Comparison of ENCODE assay signal across 9 mouse cellular contexts in the genomic region with DNA sequence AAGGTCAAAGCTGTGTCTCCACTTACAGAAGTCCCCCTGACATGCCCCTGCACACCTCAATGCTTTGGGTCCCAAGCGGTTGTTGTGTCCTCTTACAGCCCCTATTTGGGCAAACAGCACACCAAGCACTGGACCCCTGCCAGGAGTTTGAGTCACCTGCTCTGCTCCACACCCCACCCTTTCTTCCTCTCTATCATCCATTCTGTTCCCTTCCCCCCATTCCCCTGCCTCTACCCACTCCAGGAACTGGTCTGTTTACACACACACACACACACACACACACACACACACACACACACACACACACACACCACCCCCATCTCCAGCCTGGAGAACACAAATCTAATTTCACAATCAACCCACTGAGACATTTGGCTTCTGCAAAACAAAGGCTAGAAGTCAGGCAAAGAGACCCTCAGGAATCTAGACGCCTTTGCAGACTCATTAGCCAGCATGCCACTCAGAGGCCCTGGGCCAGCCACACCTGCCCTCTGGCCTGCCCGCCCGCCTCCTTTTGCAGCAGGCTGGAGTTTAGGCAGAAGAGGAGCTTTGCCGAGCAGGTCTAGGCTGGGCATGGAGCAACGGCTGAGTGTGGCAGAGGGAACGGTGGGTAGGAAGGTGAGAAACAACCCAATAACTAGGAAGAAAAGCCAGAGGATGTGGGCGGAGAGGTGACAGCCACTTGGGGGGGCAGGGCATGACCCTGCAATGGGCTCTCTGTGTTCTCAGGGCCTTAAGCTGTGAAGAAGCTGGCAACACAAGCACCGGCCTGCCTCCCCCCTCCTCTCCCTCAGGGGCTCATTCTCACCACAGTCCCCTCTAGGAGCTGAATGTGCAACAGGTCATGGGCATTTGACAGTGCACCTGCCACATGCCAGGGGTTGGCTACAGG. TPM values are rescaled to one million over a fixed set of nuclear protein-coding genes. Genes with fewer than 3 reads are reported as not detected.
A peak's percentile ranks its signal among the peaks of the same experiment; 100 is the strongest.
DNase-seq lines count a peak whose midpoint lies in the region; ATAC-seq and TF ChIP-seq lines count a peak whose summit lies in the region.
"Had no signal": no experiment of that assay in that cellular context is flagged by ENCODE, and none has a peak within 500 bp of the region (broad histone marks: within the 10 kb centered on the region; RNA-seq: fewer than 3 reads in every experiment).

No protein-coding gene starts in this region.

- peak; percentile 48 for DNase-seq in right cerebral cortex, postnatal 14 days
- no peak for DNase-seq in right cerebral cortex, postnatal 4 days
- DNase-seq in liver, postnatal 0 days = peak; percentile 46
- DNase-seq in stomach, postnatal 0 days (ENCODE audit: low spot score) = peak; percentile 71
- DNase-seq in left cerebral cortex, adult 8-10 months (ENCODE audit: low spot score in 2 of 2) = no peak
- DNase-seq: thymus, postnatal 36 days had no signal

- no peak for TF ChIP-seq CTCF in liver, postnatal 0 days (IDR thresholded peaks at IDR 0.05; ENCODE audit: low read depth)
- TF ChIP-seq CTCF in stomach, postnatal 0 days (IDR thresholded peaks at IDR 0.05; ENCODE audit: low read depth) = no peak

- H3K4me1 ChIP-seq in forebrain, embryonic 13.5 days = peaks cover 36% of the 10 kb centered on the region
- peaks cover 29% of the 10 kb centered on the region for H3K4me1 ChIP-seq in forebrain, embryonic 15.5 days
- H3K4me1 ChIP-seq in liver, postnatal 0 days (ENCODE audit: insufficient read depth) = peaks cover 18% of the 10 kb centered on the region
- 0 out of 2 replicates have a peak, but pooled peaks cover 6% of the 10 kb centered on the region for H3K4me1 ChIP-seq in stomach, postnatal 0 days (replicated peaks; ENCODE audit: control insufficient read depth, insufficient read depth)

- no peak overlapping the region for H3K4me2 ChIP-seq in forebrain, embryonic 13.5 days
- no peak overlapping the region for H3K4me2 ChIP-seq in forebrain, embryonic 15.5 days (replicated peaks)
- H3K4me2 ChIP-seq in liver, postnatal 0 days (ENCODE audit: low read depth, low read length) = peak overlapping the region; percentile 51
- no peak overlapping the region for H3K4me2 ChIP-seq in stomach, postnatal 0 days (replicated peaks; ENCODE audit: low read depth)

- H3K9me3 ChIP-seq in forebrain, embryonic 13.5 days (replicated peaks) = peaks cover 12% of the 10 kb centered on the region
- no peaks in the 10 kb centered on the region for H3K9me3 ChIP-seq in forebrain, embryonic 15.5 days
- H3K9me3 ChIP-seq in liver, postnatal 0 days (ENCODE audit: low read length) = peaks cover 5% of the 10 kb centered on the region; the same call in 1 of the 2 replicates
- no peaks in the 10 kb centered on the region for H3K9me3 ChIP-seq in stomach, postnatal 0 days (ENCODE audit: control insufficient read depth, low read length)

- H3K36me3 ChIP-seq in forebrain, embryonic 13.5 days (ENCODE audit: poor library complexity, severe bottlenecking) = peaks cover 68% of the 10 kb centered on the region
- H3K36me3 ChIP-seq in forebrain, embryonic 15.5 days = peaks cover 31% of the 10 kb centered on the region
- peaks cover 3% of the 10 kb centered on the region for H3K36me3 ChIP-seq in liver, postnatal 0 days (replicated peaks; ENCODE audit: insufficient read depth, low read length)
- peaks cover 8% of the 10 kb centered on the region; the same call in 1 of the 2 replicates for H3K36me3 ChIP-seq in stomach, postnatal 0 days (ENCODE audit: control insufficient read depth, insufficient read depth, low read length)

- no peak overlapping the region for H3K4me3 ChIP-seq in forebrain, embryonic 13.5 days
- H3K4me3 ChIP-seq in forebrain, embryonic 15.5 days = no peak overlapping the region
- no peak overlapping the region for H3K4me3 ChIP-seq in liver, postnatal 0 days (ENCODE audit: low read depth, low read length)
- H3K4me3 ChIP-seq in stomach, postnatal 0 days (ENCODE audit: low read depth, low read length) = no peak overlapping the region

- 73% methylated on average over 9 of the region's 9 CpGs for WGBS in forebrain, embryonic 13.5 days
- WGBS in forebrain, embryonic 15.5 days = 66% methylated on average over 9 of the region's 9 CpGs
- WGBS in liver, postnatal 0 days (ENCODE audit: insufficient replicate concordance) = 59% methylated on average over 9 of the region's 9 CpGs
- WGBS in stomach, postnatal 0 days = 47% methylated on average over 9 of the region's 9 CpGs

- ATAC-seq in forebrain, embryonic 13.5 days = no peak
- ATAC-seq in forebrain, embryonic 15.5 days (replicated peaks) = no peak
- ATAC-seq in liver, postnatal 0 days = peak; percentile 11; the same call in 1 of the 2 replicates
- peak; percentile 25; the same call in 1 of the 2 replicates for ATAC-seq in stomach, postnatal 0 days (ENCODE audit: low FRiP score, low TSS enrichment)
- no peak for ATAC-seq in erythroblast, adult 5-6 weeks (replicated peaks; ENCODE audit: low FRiP score, poor library complexity, severe bottlenecking)

- H3K9ac ChIP-seq in forebrain, embryonic 13.5 days = no peak overlapping the region; the same call in 1 of the 2 replicates
- no peak overlapping the region for H3K9ac ChIP-seq in forebrain, embryonic 15.5 days (replicated peaks)
- H3K9ac ChIP-seq in liver, postnatal 0 days (replicated peaks) = 0 out of 2 replicates have a peak overlapping the region, but pooled peaks have one; percentile 26
- no peak overlapping the region for H3K9ac ChIP-seq in stomach, postnatal 0 days (ENCODE audit: low read length)

- no peak for TF ChIP-seq EP300 in liver, postnatal 0 days (IDR thresholded peaks at IDR 0.05; ENCODE audit: low read depth)
- TF ChIP-seq EP300 in stomach, postnatal 0 days (optimal IDR thresholded peaks at IDR 0.05) = no peak

- no peaks in the 10 kb centered on the region for H3K27me3 ChIP-seq in forebrain, embryonic 13.5 days
- no peaks in the 10 kb centered on the region for H3K27me3 ChIP-seq in forebrain, embryonic 15.5 days
- H3K27me3 ChIP-seq in liver, postnatal 0 days (ENCODE audit: insufficient read depth, low read length) = peaks cover 6% of the 10 kb centered on the region; the same call in 1 of the 2 replicates
- H3K27me3 ChIP-seq in stomach, postnatal 0 days (ENCODE audit: control insufficient read depth, insufficient read depth, low read length) = no peaks in the 10 kb centered on the region

- 0 out of 2 replicates have a peak overlapping the region, but pooled peaks have one; percentile 8 for H3K27ac ChIP-seq in forebrain, embryonic 13.5 days
- no peak overlapping the region for H3K27ac ChIP-seq in forebrain, embryonic 15.5 days (replicated peaks)
- H3K27ac ChIP-seq in liver, postnatal 0 days (ENCODE audit: low read depth) = peak overlapping the region; percentile 76
- no peak overlapping the region; the same call in 1 of the 2 replicates for H3K27ac ChIP-seq in stomach, postnatal 0 days (replicated peaks)

RNA-seq across cellular contexts. Expression of a gene that starts 4.9 kb away (rescaled TPM):
- 9.3 and 11.1 TPM in 2 replicates for polyA plus RNA-seq in forebrain, embryonic 13.5 days (2015; fragmentation: Nextera tagmentation; extraction: Ambion mirVana)
- polyA plus RNA-seq in forebrain, embryonic 15.5 days (2015; fragmentation: Nextera tagmentation; extraction: Ambion mirVana) = 11.8 and 27.5 TPM in 2 replicates
- 2.8 TPM in 2 replicates for polyA plus RNA-seq in liver, postnatal 0 days (2015; fragmentation: Nextera tagmentation; extraction: Ambion mirVana)
- 8.6 and 12.1 TPM in 2 replicates for polyA plus RNA-seq in stomach, postnatal 0 days (2015; fragmentation: Nextera tagmentation; extraction: Ambion mirVana)
- 6.3 and 7.9 TPM in 2 replicates for total RNA-seq in erythroblast, adult 5-6 weeks (2015; ENCODE audit: low replicate concordance)
- 1.4 and 2.9 TPM in 2 replicates for total RNA-seq in erythroblast, adult 5-6 weeks (2017; ENCODE audit: low replicate concordance)
- 10 to 100 TPM; 20.2 to 21.5 (median 20.9) TPM for total RNA-seq in left cerebral cortex, adult 8-10 months (2022)

RNA-seq across cellular contexts. Expression of a gene that starts 11.9 kb away (rescaled TPM):
- 132 and 139 TPM in 2 replicates for polyA plus RNA-seq in forebrain, embryonic 13.5 days (2015; fragmentation: Nextera tagmentation; extraction: Ambion mirVana)
- 157 and 161 TPM in 2 replicates for polyA plus RNA-seq in forebrain, embryonic 15.5 days (2015; fragmentation: Nextera tagmentation; extraction: Ambion mirVana)
- polyA plus RNA-seq in liver, postnatal 0 days (2015; fragmentation: Nextera tagmentation; extraction: Ambion mirVana) = 56.9 and 60.3 TPM in 2 replicates
- 64.7 and 70.3 TPM in 2 replicates for polyA plus RNA-seq in stomach, postnatal 0 days (2015; fragmentation: Nextera tagmentation; extraction: Ambion mirVana)
- 7.9 and 20.3 TPM in 2 replicates for total RNA-seq in erythroblast, adult 5-6 weeks (2015; ENCODE audit: low replicate concordance)
- total RNA-seq in erythroblast, adult 5-6 weeks (2017; ENCODE audit: low replicate concordance) = 7.9 and 8.3 TPM in 2 replicates
- total RNA-seq in left cerebral cortex, adult 8-10 months (2022) = 10 to 100 TPM; 70.0 to 79.5 (median 71.9) TPM

RNA-seq across cellular contexts. Expression of a gene that starts 36.3 kb away (rescaled TPM):
- polyA plus RNA-seq in forebrain, embryonic 13.5 days (2015; fragmentation: Nextera tagmentation; extraction: Ambion mirVana) = 10.6 and 11.9 TPM in 2 replicates
- 5.1 and 6.8 TPM in 2 replicates for polyA plus RNA-seq in forebrain, embryonic 15.5 days (2015; fragmentation: Nextera tagmentation; extraction: Ambion mirVana)
- polyA plus RNA-seq in liver, postnatal 0 days (2015; fragmentation: Nextera tagmentation; extraction: Ambion mirVana) = 6.9 and 7.1 TPM in 2 replicates
- polyA plus RNA-seq in stomach, postnatal 0 days (2015; fragmentation: Nextera tagmentation; extraction: Ambion mirVana) = 3.5 and 3.8 TPM in 2 replicates
- 4.0 and 7.3 TPM in 2 replicates for total RNA-seq in erythroblast, adult 5-6 weeks (2015; ENCODE audit: low replicate concordance)
- total RNA-seq in erythroblast, adult 5-6 weeks (2017; ENCODE audit: low replicate concordance) = 6.8 and 8.4 TPM in 2 replicates
- total RNA-seq in left cerebral cortex, adult 8-10 months (2022) = under 1 TPM; 0.25 to 0.60 (median 0.34) TPM

RNA-seq across cellular contexts. Expression of a gene that starts 50.6 kb away (rescaled TPM):
- polyA plus RNA-seq in forebrain, embryonic 13.5 days (2015; fragmentation: Nextera tagmentation; extraction: Ambion mirVana) = 5.5 and 6.0 TPM in 2 replicates
- polyA plus RNA-seq in forebrain, embryonic 15.5 days (2015; fragmentation: Nextera tagmentation; extraction: Ambion mirVana) = 10.8 and 12.3 TPM in 2 replicates
- 12.4 and 17.8 TPM in 2 replicates for polyA plus RNA-seq in liver, postnatal 0 days (2015; fragmentation: Nextera tagmentation; extraction: Ambion mirVana)
- polyA plus RNA-seq in stomach, postnatal 0 days (2015; fragmentation: Nextera tagmentation; extraction: Ambion mirVana) = 51.8 and 56.4 TPM in 2 replicates
- total RNA-seq in erythroblast, adult 5-6 weeks (2015; ENCODE audit: low replicate concordance) = 1.7 and 4.4 TPM in 2 replicates
- total RNA-seq in erythroblast, adult 5-6 weeks (2017; ENCODE audit: low replicate concordance) = 2.1 and 7.8 TPM in 2 replicates
- 10 to 100 TPM; 58.1 to 64.3 (median 61.1) TPM for total RNA-seq in left cerebral cortex, adult 8-10 months (2022)

Comparison
In these comparisons a context has a peak if more than half of its experiments do, and no peak if none do; other contexts are left out.
1. H3K27ac ChIP-seq: peak in forebrain, embryonic 13.5 days (single experiment) and liver, postnatal 0 days (single experiment); none in forebrain, embryonic 15.5 days (single experiment) and stomach, postnatal 0 days (single experiment).
2. DNase-seq: peak in right cerebral cortex, postnatal 14 days (single experiment), liver, postnatal 0 days (single experiment) and stomach, postnatal 0 days (single experiment); none in right cerebral cortex, postnatal 4 days (single experiment) and left cerebral cortex, adult 8-10 months (0 of 2).
3. ATAC-seq: peak in liver, postnatal 0 days (single experiment) and stomach, postnatal 0 days (single experiment); none in forebrain, embryonic 13.5 days (single experiment), forebrain, embryonic 15.5 days (single experiment) and erythroblast, adult 5-6 weeks (single experiment).